Mouse (Mus musculus) liver, postnatal 0 days (tissue): ENCODE results near the gene Gramd4. TPM values are rescaled to one million over a fixed set of nuclear protein-coding genes. Genes with fewer than 3 reads are reported as not detected.

Experiments
- ATAC-seq: fragments of 200-750 bp; cut with Nextera tagmentation; 2 replicates; pipeline ENCODE4 v1.8.0; 2017; ENCODE audit warnings: mild to moderate bottlenecking, moderate library complexity
- DNase-seq: peaks from one replicate; pipeline ENCODE4 v3.0.0-alpha.2; 2016
- H3K27ac ChIP-seq: fragments of 300-500 bp; sonication (generic); 2 replicates; pipeline ENCODE4 v1.5.1; 2014; ENCODE audit warnings: antibody characterized with exemption, moderate library complexity, mild to moderate bottlenecking, low read depth
- H3K27me3 ChIP-seq: fragments of 300-500 bp; sonication (generic); 2 replicates; pipeline ENCODE4 v1.6.1; 2014; ENCODE audit warnings: low read length, control low read depth, mixed read lengths; ENCODE audit not compliant: insufficient read depth
- H3K36me3 ChIP-seq: fragments of 300-500 bp; sonication (generic); replicated peaks from 2 replicates; pipeline ENCODE4 v1.6.1; 2014; ENCODE audit warnings: mild to moderate bottlenecking, control low read depth, low read length, moderate library complexity, mixed read lengths; ENCODE audit not compliant: insufficient read depth
- H3K4me1 ChIP-seq: fragments of 300-500 bp; sonication (generic); 2 replicates; pipeline ENCODE4 v1.6.1; 2014; ENCODE audit warnings: antibody characterized with exemption, mild to moderate bottlenecking, control low read depth; ENCODE audit not compliant: insufficient read depth
- H3K4me2 ChIP-seq: fragments of 300-500 bp; sonication (generic); 2 replicates; pipeline ENCODE4 v1.6.1; 2014; ENCODE audit warnings: low read depth, mild to moderate bottlenecking, low read length, moderate library complexity, mixed read lengths
- H3K4me3 ChIP-seq: fragments of 300-500 bp; sonication (generic); 2 replicates; pipeline ENCODE4 v1.5.1; 2014; ENCODE audit warnings: low read depth, low read length
- H3K9ac ChIP-seq: fragments of 300-500 bp; sonication (generic); replicated peaks from 2 replicates; pipeline ENCODE4 v1.6.1; 2014; ENCODE audit warnings: mild to moderate bottlenecking, moderate library complexity
- H3K9me3 ChIP-seq: fragments of 300-500 bp; sonication (generic); 2 replicates; pipeline ENCODE4 v1.6.1; 2016; ENCODE audit warnings: mild to moderate bottlenecking, control low read depth, low read length, mixed read lengths
- CTCF ChIP-seq: sonication (generic); IDR thresholded peaks from 2 replicates; pipeline ENCODE4 v1.5.1; 2016; ENCODE audit warnings: antibody characterized with exemption, low read depth
- EP300 ChIP-seq: IDR thresholded peaks from 2 replicates; pipeline ENCODE4 v1.6.1; 2016; ENCODE audit warnings: antibody characterized with exemption, low read depth, mild to moderate bottlenecking
- WGBS: fragments of 180-500 bp; shearing (Covaris S2); extraction: QIAGEN DNeasy Blood & Tissue Kit; methylation state at CpG from one replicate; pipeline ENCODE4 v1.1.7; 2014; ENCODE audit not compliant: insufficient replicate concordance; 5-methylcytosine and 5-hydroxymethylcytosine counted together
- polyA plus RNA-seq: library from polyadenylated mRNA; unstranded; fragments of >200 nt; fragmentation: Nextera tagmentation; extraction: Ambion mirVana; gene quantifications from 2 replicates; pipeline ENCODE4 v1.2.1, GENCODE M21; 2015

The Gramd4 gene
- polyA plus RNA-seq, 1 experiment from 2014 or later: 3.7 TPM

DNA sequence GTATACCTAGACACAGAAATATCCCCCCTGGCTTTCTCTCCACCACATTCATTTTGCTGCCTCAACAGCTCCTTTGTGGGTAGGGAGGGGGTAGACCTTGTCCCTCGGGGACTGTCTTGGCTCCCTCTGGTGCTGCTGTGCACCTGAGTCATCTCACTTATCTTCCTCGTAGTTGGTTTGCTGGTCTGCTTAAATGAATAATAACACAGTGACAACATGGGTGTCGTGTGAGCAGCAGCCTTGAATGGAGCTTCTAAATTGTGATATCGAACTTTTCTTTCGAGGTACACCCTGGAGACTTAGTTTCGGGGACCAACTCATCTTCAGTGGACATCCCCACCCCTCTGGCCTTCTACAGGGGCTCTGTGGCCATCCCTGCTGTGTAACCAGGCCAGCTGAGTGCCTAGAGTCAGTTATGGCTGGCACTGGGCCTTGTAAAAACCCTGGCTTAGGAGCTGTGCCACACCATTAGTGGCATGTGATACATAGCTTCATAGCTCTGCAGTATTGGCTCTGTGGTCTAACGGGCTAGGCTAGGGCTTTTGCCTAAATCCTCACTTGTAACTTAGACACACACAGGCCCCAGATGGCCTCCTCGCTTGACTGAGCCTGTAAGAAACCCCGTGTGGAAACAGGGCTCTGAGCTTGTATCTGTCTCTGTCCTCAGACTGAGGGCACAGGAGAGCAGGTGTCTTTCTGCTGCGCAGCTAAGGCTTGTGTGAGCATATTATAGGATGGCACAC, 53.0 kb downstream of the Gramd4 start:
- Histone ChIP-seq H3K36me3 (no peaks in the 10 kb centered on the region), H3K4me3 (no peak overlapping the region), H3K27me3 (no peaks in the 10 kb centered on the region), H3K27ac (peak overlapping the region; percentile 44; the same call in 1 of the 2 replicates), H3K9me3 (no peaks in the 10 kb centered on the region), H3K9ac (no peak overlapping the region), H3K4me2 (no peak overlapping the region), H3K4me1 (peaks cover 38% of the 10 kb centered on the region)
- WGBS: 74% methylated on average over 10 of the region's 10 CpGs
- peak; percentile 24; the same call in 1 of the 2 replicates for ATAC-seq
- no peak for TF ChIP-seq CTCF
- TF ChIP-seq EP300: no peak
- DNase-seq: no peak

- Histone ChIP-seq H3K4me1 (peaks cover 28% of the 10 kb centered on the region), H3K27me3 (no peaks in the 10 kb centered on the region), H3K9ac (no peak overlapping the region), H3K4me3 (no peak overlapping the region), H3K4me2 (no peak overlapping the region), H3K27ac (no peak overlapping the region), H3K36me3 (no peaks in the 10 kb centered on the region), H3K9me3 (no peaks in the 10 kb centered on the region)
- no peak for DNase-seq
- 52% methylated on average over 10 of the region's 10 CpGs for WGBS
- TF ChIP-seq EP300 (no peak), CTCF (no peak)
- no peak for ATAC-seq
Observed at GRCm38 (mm10) chr15:86112707-86113341, 55.3 kb downstream of the Gramd4 start.

GRCm38 (mm10) chr15:86113342-86113710, 55.8 kb downstream of the Gramd4 start:
- Histone ChIP-seq H3K4me2 (no peak overlapping the region), H3K27ac (no peak overlapping the region), H3K4me1 (peaks cover 23% of the 10 kb centered on the region), H3K9me3 (no peaks in the 10 kb centered on the region), H3K27me3 (no peaks in the 10 kb centered on the region), H3K36me3 (no peaks in the 10 kb centered on the region), H3K9ac (no peak overlapping the region), H3K4me3 (no peak overlapping the region)
- WGBS: 27% methylated on average over 9 of the region's 9 CpGs
- DNase-seq (no peak), ATAC-seq (no peak)
- TF ChIP-seq CTCF: no peak
- TF ChIP-seq EP300: no peak

DNA sequence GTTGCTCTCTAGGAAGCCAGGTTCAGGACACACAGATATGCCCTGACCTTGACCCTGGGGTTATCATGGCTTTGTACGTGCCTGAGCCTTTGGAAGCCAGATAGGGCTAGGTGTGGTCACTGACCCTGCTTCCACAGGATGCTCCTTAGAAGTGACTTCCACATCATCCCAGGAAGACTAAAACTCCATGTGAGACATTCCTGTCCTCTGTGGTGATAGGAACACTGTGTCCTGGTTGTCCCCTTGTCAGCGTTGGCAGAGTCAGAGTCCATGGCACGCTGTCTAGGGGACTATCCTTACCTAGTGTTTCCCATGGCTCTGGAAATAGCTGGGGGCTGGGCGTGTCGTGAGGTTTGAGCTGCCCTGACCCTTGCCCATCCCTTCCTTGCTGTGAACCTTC, 58.9 kb downstream of the Gramd4 start:
- 62% methylated on average over 5 of the region's 5 CpGs for WGBS
- H3K36me3 ChIP-seq: peaks cover 16% of the 10 kb centered on the region; the same call in 1 of the 2 replicates
- no peak overlapping the region for H3K9ac ChIP-seq
- H3K4me1 ChIP-seq: peaks cover 20% of the 10 kb centered on the region
- TF ChIP-seq CTCF: no peak
- TF ChIP-seq EP300: no peak
- ATAC-seq (peak; percentile 57; the same call in 1 of the 2 replicates), DNase-seq (no peak)
- peak overlapping the region; percentile 18; the same call in 1 of the 2 replicates for H3K27ac ChIP-seq
- H3K4me3 ChIP-seq: no peak overlapping the region
- H3K9me3 ChIP-seq: no peaks in the 10 kb centered on the region
- no peaks in the 10 kb centered on the region for H3K27me3 ChIP-seq
- no peak overlapping the region for H3K4me2 ChIP-seq

DNA sequence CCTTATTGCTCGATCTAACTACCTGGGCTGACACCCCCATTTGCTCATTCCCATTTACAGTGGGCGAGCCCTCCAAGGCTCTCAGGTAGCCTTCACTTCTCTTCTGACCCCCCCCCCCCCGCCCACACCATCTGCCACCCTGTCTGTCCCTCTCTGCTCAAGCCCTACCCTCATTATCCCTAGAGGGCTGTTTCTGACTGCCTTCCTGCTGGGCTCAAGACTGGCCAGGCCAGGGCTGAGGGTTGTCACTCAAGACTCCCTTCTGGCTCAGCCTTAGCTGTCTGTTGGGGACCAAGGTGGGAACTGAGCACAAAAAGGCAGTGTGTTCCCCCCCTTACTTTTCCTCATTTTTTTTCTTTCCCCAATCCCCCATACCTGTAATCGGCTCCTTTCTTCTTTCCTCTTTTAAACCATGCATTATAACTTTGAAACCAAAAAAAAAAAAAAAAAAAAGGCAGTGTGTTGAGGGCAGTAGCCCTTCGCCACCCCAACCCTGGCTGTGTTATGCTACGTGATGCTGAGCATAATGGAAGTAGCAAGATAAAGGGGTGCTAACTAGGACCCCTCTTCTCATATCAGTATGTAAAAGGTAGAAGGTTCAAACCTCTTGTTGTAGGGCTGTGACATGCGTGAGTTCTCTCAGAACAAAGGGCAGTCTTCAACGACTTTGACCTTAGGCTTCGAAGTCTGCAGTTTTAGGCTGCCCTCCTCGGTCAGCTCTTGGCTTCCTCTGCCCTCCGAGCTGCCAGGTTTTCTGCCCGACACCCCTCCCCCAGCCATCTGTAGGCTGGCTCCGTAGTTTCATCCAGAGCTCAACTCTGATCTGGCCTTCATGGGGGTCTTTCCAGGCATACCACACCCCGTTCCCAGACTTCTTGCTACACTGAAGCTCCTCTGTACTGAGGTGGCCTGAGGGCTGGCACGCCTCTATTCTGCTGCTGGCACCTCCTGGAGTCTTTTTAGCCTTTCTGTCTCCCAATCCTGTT, 59.9 kb downstream of the Gramd4 start:
- Histone ChIP-seq H3K27ac (no peak overlapping the region), H3K4me1 (peaks cover 19% of the 10 kb centered on the region), H3K27me3 (no peaks in the 10 kb centered on the region), H3K36me3 (peaks cover 21% of the 10 kb centered on the region; the same call in 1 of the 2 replicates), H3K9me3 (no peaks in the 10 kb centered on the region), H3K9ac (no peak overlapping the region), H3K4me3 (no peak overlapping the region), H3K4me2 (no peak overlapping the region)
- 81% methylated on average over 14 of the region's 15 CpGs for WGBS
- TF ChIP-seq CTCF: no peak
- no peak for TF ChIP-seq EP300
- DNase-seq (no peak), ATAC-seq (no peak)
